In the genomic region with DNA sequence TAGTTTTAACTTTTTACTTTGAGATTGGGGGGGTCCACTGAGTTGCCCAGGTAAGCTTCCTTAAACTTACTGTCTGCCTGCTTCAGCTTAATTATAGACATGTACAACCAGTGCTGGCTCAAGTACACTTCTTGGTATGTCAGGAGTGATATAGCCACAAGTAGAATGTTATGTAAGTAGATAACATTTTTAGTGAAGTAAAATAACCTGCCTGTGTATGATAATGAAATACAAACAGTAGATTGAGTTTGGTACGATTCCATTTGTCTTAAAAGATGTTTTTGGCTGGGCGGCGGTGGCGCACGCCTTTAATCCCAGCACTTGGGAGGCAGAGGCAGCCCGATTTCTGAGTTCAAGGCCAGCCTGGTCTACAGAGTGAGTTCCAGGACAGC, we compare ENCODE assay signal across 18 mouse cellular contexts. TPM values are rescaled to one million over a fixed set of nuclear protein-coding genes. Genes with fewer than 3 reads are reported as not detected.
DNase-seq lines count a peak whose midpoint lies in the region; ATAC-seq and TF ChIP-seq lines count a peak whose summit lies in the region.
"Had no signal": no experiment of that assay in that cellular context is flagged by ENCODE, and none has a peak within 500 bp of the region (broad histone marks: within the 10 kb centered on the region; RNA-seq: fewer than 3 reads in every experiment).

No protein-coding gene starts in this region.

- H3K36me3 ChIP-seq in liver, embryonic 12.5 days, result peaks cover 91% of the 10 kb centered on the region

- ATAC-seq in liver, embryonic 12.5 days, result 0 out of 2 replicates have a peak, but pooled peaks have one; percentile 33
- ATAC-seq in megakaryocyte progenitor cell, adult 5-6 weeks (replicated peaks; ENCODE audit: poor library complexity), result peak; percentile 51
- ATAC-seq: forebrain, embryonic 15.5 days; Patski had no signal

- TF ChIP-seq CTCF in bone marrow macrophage, adult 2 months (IDR thresholded peaks at IDR 0.05; ENCODE audit: low read depth, low read length), result no peak

- H3K27ac ChIP-seq in liver, embryonic 12.5 days, result no peak overlapping the region
- peak overlapping the region; percentile 86 for H3K27ac ChIP-seq in bone marrow macrophage, adult 2 months (ENCODE audit: insufficient read depth, low read depth, low read length)
- H3K27ac ChIP-seq: embryonic facial prominence, embryonic 12.5 days; forebrain, embryonic 15.5 days; hindbrain, embryonic 15.5 days had no signal

- H3K4me2 ChIP-seq in liver, embryonic 12.5 days, result no peak overlapping the region
- H3K4me2 ChIP-seq: embryonic facial prominence, embryonic 12.5 days; forebrain, embryonic 15.5 days; heart, embryonic 11.5 days; hindbrain, embryonic 15.5 days had no signal

- no peak overlapping the region for H3K9ac ChIP-seq in liver, embryonic 12.5 days
- H3K9ac ChIP-seq: embryonic facial prominence, embryonic 12.5 days; forebrain, embryonic 15.5 days; hindbrain, embryonic 15.5 days had no signal

- DNase-seq in liver, result no peak
- DNase-seq in testis, postnatal 10 days (ENCODE audit: low spot score), result no peak
- no peak for DNase-seq in Muller cell, postnatal 12 days (ENCODE audit: inconsistent ontology term)
- DNase-seq: adrenal gland, adult 2 months; adrenal gland, postnatal 25 days; cerebellum, adult 8-10 months; cerebellum, postnatal 14 days; gastrocnemius, postnatal 36 days; heart, adult 11 months; heart, postnatal 36 days had no signal

- H3K4me3 ChIP-seq in liver, embryonic 12.5 days, result no peak overlapping the region
- no peak overlapping the region for H3K4me3 ChIP-seq in bone marrow macrophage, adult 2 months (ENCODE audit: insufficient read depth, low read length)
- H3K4me3 ChIP-seq: embryonic facial prominence, embryonic 12.5 days; forebrain, embryonic 15.5 days; hindbrain, embryonic 15.5 days had no signal

- H3K4me1 ChIP-seq in liver, embryonic 12.5 days, result peaks cover 20% of the 10 kb centered on the region
- peaks cover 5% of the 10 kb centered on the region for H3K4me1 ChIP-seq in bone marrow macrophage, adult 2 months (ENCODE audit: control insufficient read depth, insufficient read depth, low read length)
- H3K4me1 ChIP-seq: embryonic facial prominence, embryonic 12.5 days; forebrain, embryonic 15.5 days; hindbrain, embryonic 15.5 days had no signal

- WGBS in liver, embryonic 12.5 days (ENCODE audit: insufficient replicate concordance), result 89% methylated on average over 6 of the region's 6 CpGs

- H3K27me3 ChIP-seq in liver, embryonic 12.5 days (replicated peaks), result no peaks in the 10 kb centered on the region
- H3K27me3 ChIP-seq: embryonic facial prominence, embryonic 12.5 days; forebrain, embryonic 15.5 days; hindbrain, embryonic 15.5 days; Patski had no signal

- TF ChIP-seq POLR2A in bone marrow macrophage, adult 2 months (IDR thresholded peaks at IDR 0.05; ENCODE audit: borderline replicate concordance, low read depth, low read length), result no peak

- H3K9me3 ChIP-seq in liver, embryonic 12.5 days (replicated peaks), result peaks cover 12% of the 10 kb centered on the region; the same call in 1 of the 2 replicates
- H3K9me3 ChIP-seq: embryonic facial prominence, embryonic 12.5 days; forebrain, embryonic 15.5 days had no signal

RNA-seq across cellular contexts. Expression of a gene that starts 15.0 kb away (rescaled TPM):
- polyA plus RNA-seq in liver, embryonic 12.5 days (2016; fragmentation: Nextera tagmentation; extraction: Ambion mirVana), result 34.5 and 35.0 TPM in 2 replicates
- polyA plus RNA-seq in bone marrow macrophage, adult 2 months (2012; ENCODE audit: insufficient read depth, insufficient read length, missing spikeins), result 46.4 and 50.0 TPM in 2 replicates
- total RNA-seq in megakaryocyte progenitor cell, adult 5-6 weeks (2015), result 53.1 and 54.3 TPM in 2 replicates
- total RNA-seq in megakaryocyte progenitor cell, adult 5-6 weeks (2017), result 25.4 and 48.0 TPM in 2 replicates
